Mouse (Mus musculus): ENCODE measurements at regions not wholly inside any gene's neighbourhood (a gene's known extent, or its start where the extent isn't known, plus 50 kb on each side); places are given as distances from the start of the nearest gene placed in this dataset.

DNA sequence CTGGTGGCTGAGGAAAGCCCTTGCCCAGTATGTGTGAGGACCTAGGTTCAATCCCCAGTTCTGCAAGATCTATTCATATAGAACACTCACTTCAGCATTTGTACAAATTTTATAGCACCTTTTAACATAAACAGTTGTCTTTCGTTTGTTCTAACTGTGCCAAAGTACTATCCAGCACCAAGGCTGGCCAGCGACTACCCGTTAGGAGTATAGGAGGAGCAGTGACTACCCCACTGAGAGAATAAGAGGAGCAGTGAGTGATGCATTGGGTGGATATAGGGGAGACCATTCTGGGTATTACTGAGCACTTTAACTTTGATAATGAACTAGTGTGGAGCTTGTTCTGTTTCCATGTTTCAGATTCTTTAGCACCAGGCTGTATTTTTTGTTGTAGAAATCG, 193.8 kb upstream of the Cdh5 start:
- no peak for DNase-seq

DNA sequence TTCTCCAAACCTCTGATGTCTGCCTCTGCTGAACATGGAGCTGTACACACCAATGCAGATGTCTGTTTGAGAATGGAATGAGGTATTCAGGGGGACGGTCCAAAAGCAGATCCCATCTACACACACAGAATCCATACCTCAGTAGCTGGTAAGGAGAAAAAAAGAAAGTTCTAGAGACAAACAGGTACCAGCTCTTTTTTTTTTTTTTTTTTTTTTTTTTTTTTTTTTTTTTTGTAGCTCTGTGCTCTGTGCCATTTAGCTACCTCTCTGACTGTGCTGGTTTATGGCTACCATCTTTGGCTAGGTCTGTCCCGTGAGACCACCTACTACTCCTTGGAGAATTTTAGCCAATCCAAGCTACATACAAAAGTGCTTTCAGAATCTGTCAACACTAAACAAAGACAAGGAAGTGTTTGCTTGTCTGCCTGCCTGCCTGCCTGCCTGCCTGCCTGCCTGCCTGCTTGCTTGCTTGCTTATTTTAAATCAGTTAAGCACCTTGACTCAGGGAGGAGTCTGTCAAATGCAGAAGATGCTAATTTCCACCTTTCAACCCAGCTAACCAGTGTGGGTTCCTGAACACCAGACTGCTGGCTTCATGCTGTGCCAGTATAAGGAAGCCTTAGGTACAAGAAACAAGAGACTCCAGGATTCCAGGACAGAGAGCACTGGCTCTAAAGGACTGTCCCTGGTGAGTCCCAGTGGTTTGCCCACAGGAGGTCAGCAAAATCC, 190.0 kb upstream of the Cdh5 start:
- no peak for DNase-seq

DNA sequence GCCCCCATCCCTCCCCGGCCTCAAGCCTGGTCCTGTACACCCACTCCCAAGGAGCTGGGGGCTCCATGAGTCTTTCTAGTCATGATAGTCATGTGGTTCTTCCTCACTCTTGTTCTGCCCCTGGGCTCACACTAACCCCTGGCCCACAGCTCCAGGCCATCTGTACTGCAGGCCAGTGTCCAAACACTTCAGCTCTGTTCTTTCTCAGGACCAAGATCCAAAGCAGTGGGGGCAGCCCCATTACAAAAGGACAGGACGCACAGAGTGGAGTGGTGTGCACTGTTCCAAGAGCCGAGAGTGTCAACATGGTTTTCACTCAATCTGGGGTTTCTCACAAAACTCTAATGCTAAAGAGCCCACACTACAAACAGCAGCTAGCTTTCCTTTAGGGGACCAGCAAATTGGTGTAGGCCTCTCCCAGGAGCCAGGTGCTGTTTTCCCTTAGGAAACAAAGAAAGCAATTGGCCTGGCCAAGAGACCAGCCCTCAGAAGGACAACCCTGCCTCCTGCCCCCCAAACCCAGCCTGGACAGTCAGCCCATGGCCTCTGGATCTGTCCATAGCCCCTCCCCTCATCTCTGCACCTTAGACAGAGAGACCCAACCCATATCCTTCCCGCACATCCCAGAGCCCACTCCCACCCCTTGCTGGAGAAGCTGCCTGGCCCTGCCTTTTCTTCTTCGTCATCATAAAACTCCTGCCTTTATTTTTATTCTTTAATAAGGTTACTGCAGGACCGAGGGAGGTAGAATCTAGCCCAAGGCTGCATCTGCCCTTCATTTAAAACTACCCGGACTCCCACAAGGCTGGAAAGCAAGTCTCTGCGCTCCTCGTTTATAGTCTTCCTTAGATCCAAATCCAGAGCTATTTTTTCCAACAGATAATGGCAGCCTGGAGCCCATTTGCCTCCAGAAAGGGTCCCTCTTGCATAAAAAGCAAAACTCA, 188.2 kb upstream of the Cdh5 start:
- no peak for DNase-seq

DNA sequence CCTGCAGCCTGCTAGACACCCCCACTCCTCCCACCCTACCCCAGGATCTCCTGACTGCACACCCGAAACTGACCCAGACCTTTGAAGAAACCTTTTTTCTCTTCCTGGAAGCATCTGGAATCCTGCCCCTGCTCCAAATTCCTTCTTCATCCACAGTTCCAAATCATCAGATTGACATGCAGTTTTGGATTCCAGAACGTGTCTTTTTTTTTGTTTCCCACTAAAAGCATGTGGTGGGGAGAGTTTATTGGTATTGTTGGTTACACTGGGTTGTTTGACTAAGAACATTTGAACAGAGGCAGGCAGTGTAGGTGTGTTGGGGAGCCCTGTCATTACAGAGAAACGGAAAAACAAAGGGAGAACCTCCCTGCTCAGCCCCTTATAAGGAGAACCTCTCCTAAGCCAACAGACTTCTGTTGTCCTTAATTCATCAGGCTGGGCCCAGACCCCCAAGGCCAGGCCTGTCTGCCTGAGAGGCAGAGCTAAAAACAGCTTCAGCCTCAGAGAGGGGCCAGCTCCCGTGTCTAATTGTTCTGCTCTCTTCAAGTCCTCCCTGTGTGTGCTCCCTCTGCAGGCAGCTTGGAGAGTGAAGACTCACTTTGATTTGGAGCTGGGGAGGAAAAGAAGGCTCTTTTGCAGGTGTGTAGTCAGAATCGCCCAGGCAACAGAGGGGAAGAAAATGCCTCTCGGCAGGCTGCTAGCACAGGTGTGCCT, 187.3 kb upstream of the Cdh5 start:
- DNase-seq: peak; percentile 58

DNA sequence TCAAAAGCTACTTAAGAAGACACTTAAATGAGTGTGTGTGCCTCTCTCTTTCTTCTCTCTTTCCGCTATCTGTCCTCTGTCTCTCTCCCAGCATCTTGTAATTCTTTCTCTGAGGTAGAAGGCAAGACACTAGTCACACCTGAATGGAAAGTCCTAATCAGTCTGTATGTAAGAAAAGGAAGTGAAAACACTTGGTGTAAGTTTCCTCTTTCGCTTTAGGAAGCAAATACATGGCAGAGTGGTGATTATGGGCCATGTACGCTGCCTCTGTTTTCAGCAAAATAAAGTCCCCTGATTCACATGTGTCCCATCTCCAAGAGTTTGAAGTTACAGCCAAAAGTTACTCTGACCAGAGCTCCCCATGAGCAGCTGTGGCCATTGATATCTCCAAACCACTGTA, 182.1 kb upstream of the Cdh5 start:
- no peak for DNase-seq

DNA sequence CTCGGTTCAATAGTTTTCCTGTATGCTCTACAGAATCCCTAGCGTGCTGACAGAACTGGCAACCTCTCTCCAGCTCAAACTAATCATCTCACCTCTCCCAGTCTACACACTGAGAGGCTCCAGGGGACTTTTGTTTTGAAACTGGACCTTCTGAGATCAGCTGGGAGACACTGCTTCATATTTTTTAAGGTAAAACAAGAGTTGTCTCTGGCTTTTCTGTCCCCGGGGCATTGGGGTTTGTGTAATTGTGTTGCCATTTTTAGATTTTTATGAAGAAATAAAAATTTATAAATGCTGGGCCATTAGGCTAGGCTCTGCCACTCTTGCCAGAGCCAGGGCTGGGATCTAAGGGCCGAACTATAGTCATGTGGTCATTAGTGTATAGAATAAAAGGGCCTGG, 179.8 kb upstream of the Cdh5 start:
- DNase-seq: no peak

DNA sequence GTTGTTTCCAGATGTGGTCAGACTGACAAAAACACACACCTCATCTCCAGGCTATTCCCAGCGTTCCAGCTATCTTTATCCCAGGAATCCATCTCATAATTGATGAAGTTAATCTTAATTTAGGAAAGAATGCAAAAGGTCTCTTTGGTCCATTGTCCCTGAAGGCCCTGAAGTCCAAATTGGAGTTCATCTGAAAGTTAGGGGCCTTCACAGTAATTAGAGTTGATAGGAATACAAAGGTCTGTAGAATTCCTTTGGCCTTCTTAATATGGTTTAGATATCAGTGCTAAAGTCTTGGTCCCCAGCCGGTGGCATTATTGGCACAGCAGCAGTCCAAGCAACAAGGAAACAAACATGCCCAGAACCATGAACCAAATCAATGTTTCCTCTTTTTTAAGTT, 178.7 kb upstream of the Cdh5 start:
- DNase-seq: no peak

DNA sequence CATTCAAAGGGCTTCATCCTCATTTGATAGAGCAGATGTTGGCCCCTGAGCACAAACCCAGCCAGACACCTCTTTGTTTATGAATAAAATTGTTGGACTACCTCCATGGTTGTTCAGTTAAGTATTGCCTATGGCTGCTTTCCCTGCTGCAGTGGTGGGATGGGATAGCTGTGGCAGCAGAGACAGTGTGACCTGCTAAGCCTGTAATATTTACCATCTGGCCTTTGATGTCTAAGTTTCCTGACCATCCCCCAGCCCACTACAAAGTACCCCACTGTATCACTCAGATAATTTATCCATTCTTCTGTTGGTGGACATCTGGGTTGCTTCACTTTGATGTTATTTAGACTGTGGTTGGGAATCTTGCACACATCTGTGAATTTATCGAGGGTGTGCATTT, 168.7 kb upstream of the Cdh5 start:
- DNase-seq: no peak

DNA sequence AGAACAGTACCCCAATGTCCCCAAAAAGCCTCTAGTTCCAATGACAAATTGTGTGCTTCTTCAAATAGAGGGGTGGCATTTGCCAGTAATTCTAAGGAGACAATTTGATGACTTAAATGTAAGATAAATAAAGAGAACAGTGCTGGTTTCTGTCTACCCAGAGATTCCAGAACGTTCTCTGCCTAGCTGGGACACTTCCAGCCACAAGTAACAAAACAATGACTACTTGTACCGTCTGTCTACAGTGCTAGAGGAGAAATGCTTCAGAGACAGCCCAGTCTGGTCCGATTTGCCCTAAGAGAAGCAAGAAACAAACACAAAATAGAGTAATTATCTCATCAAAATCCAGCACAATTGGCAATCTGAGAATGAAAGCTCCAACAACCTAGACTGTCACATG, 164.9 kb upstream of the Cdh5 start:
- no peak for DNase-seq

DNA sequence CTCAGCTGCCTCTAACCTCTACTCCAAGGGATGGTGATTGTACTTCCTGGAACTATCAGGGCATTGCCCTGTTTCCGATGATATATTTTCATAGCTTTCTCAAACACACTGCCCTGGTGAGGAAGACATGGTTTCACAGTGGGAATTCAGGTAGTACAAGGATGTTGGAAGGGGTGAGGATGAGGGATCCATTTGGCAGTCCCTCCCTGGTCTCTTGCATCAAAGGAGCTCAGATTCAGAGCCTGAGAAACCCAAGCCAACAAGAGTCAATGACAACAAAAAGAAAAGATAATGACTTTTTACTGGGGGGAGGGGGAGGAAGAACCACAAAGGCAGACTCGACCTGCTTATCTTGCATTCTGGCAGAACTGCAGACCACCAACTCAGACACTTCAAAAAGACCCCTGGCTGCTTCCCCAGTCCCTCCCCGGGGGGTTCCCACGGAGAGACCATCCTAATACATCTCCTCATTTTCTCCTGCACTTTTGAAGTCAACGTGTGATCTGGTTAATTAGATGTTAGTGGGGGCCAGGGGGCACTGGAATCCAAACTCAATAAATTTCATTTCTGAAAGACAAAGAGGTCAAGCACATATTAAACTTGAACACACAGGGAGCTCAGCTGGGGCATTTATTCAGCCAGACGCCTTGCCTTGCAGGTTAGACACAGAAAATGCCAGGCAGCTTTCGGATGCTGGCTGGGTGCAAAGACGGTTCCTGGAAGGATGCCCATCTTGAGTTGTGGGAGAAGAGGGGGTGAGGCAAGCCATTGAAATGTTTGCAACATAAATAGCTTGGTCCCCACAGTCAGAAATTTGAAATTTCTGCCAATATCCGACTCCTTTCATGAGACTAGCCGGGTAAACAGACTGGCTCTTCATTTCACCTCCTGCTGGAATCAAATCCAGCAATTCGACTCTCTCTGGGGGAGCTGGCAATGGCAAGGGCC, 162.9 kb upstream of the Cdh5 start:
- DNase-seq: no peak

DNA sequence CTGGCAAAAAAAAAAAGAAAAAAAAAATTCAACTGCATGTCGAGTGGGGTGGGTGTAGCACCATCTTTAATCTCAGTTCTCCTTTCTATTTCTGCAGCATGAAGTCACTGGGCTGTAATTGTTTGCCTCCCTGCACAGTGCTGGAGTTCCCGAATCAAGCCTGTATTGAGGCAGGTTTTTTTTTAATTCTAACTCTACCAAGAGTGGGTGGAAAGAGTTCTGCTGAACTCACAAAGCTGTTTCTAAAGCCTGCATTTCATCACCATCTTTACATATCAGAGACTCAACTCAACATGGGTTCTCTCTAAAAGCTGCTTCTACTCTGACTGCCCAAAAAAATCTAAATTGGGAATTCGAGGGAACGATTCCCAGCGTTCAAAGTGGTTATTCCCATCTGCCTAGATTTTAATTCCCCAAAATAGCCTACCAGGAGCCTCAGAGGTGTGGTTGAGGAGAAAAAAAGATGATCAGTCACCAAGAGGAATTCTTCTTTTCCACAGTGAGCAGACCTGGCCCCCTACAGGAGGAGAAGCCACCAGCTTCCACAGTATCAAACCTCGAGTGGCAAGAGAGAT, 160.4 kb upstream of the Cdh5 start:
- DNase-seq: no peak

DNA sequence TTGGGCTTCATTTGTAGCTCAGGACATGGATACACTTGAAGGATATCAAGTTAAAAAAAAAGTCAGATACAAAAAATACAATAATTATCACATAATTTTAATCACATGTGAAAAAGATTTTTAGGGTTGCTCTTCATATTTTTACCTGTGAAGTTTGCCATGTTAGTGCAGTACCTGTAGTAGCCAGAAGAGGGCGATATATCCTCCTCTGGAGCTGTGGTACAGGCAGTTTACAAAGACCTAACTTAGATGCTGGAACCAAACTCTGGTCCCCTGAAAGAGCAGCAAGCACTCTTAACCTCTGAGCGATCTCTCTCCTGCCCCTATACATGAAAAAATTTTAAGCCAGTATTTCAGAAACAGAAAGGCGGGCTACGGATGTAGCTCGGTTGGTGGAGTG, 153.0 kb upstream of the Cdh5 start:
- DNase-seq: no peak

DNA sequence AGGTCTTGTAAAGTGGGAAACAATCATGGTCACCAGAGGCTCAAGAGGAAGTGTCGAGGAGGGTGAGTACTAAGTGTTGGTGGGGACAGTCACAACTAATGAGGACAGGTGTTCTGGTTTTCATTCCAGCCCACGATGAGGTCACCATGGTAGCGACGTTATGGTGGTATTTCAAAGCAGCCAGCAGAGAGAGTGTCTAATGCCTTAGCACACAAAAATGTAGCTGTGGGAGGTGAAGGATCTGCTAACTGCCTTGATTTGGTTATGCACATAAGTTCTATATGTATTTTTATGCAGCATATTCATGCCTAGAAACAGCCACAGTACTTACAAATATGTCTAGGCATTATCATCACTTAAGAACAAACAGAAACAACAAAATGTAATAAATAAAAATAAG, 151.0 kb upstream of the Cdh5 start:
- DNase-seq: no peak

DNA sequence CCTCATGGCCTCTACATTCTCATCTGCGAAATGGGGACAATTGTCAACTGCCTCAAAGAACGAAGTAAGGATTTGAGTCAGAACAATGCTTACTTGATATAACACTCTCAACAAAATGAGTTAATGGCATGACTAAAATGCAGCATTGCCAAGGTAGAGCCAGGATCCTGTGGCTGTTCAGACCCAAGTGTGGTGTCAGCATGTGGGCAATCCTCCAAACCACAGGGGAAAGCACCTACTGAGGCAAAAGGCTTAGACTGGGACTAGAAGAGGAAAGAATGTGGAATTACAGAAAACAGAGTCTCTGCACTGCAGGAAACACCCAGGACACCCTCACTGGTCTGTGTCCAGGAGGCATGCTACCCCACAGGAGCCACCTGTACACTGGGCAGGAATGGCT, 147.8 kb upstream of the Cdh5 start:
- no peak for DNase-seq

DNA sequence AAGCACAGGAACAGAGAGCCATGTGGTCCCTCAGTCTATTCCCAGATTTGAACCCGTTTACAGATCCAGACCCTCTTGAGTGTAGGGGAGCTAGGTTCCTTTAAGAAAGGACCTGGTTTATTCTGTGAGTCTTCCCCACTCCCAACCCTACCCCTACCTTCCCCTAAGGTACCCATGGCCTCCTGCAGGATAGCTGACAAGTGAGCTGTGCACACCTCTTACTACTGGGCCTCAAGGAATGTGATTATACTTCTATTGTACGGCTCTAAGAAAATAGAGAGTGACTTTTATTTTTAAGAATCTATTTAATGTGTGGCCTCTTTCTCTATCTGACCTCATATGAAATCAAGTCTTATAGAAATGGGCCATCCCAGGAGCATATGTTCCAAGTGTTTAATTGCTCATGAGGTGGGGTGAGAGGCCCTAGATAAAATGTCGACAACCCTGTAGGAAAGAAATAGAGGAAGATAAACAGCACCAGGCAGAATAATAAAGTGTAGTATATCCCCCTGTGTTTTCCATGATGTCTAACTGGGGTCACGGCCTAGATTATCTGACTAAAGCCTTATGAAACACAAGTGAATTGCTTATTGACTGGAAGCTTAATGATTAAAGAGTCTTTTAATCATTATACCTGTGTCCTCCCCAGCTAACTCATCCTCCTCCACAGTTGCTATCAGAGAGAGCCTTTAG, 145.7 kb upstream of the Cdh5 start:
- no peak for DNase-seq

DNA sequence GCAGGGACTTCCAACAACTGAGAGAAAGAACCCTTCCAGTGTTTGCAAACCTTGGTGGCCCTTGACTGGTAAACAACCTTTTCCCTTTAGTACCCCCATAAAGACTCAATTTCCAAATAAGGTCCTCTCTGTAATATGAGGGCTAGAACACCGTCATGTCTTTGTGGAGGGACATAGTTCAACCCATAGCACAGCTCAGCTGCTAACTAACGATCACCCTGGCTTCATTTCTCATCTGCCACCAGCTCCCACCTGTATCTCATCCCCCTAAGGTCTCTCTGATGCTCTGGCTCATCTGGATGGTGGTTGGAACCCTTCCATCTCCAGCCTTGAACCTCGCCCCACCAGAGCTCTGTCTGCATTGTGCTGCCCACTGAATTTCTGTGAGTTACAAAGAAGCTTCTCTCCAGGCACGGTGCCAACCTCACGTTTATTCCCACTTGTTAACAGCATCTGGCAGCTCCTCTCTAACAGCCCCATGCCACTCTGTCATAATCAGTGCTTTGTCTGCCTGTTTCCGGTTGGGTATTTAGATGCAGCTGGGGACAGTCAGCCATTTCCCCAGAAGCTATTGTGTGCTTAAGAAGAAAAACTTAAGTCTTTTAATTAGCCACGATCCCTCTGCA, 137.0 kb upstream of the Cdh5 start:
- DNase-seq: peak; percentile 77

DNA sequence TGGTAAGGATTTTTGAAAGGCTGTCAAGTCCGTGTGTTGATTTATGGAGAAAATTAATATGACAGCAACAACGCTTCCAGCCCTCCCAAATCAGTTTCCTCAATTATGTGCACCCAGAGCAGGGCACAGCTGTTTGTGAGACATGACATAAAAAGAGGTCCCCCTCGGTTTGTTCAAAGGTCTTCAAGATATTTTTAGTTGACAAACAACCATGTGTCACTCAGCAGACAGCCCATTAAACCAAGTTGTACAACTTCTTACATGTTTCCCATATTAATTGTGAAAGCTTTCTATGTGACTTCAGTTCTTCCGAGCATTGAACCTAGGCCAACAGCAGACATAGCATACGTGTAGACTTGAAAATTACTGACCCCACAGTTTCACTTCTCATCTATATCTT, 131.5 kb upstream of the Cdh5 start:
- DNase-seq: no peak

DNA sequence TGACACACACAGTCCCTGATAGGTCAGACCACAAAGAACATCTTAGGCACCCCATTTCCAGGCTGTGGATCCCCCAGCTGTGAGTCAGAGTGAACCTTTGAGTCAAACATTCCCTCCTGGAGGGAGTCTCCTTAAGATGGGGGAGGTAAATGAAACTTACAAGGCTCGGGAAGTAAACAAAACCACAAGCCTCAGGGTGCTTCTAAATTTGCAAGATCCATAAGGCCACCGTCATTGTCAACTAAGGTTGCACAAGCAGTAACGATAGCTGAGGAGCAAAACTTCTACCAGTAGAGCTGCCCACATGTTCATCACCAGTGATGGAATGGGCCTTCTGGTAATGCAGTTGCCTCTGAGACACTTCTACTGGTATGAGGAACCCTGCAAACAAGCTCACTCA, 130.9 kb upstream of the Cdh5 start:
- DNase-seq: no peak

DNA sequence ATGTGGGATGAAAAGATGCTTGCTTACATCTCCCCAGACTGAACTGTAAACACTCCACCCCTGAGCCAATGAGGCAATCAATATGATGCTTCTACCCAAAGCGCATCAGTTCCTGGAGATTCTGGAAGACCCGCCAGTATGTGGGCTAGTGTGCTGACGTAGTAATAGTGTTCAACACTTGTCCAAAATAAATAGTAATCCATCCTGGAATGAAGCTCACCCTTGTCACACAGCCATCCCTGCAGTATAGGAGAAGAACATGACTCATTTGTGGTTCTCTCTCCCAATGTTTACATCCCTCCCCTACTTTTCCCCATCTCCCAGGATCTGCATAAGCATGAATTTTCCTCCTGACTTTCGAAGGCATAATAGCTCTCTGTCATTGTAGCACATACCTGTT, 130.5 kb upstream of the Cdh5 start:
- DNase-seq: no peak

DNA sequence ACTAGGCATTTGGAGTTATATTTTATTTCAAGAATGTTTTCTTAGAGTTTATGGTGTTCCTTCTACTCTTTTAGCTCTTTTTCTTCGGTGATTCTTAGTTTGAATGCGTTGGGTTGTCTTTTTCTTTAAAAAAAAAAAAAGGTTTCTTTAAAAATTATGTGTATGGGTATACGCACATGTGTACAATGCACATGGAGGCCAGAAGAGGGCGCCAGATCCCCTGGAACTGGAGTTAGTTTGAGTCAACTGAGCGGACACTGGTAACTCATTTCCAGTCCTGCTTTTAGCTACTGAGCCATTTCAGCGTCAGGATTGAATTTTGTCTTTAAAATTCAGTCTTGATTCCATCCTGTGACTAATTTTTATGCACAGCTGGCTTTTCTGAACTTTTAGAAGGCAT, 124.9 kb upstream of the Cdh5 start:
- no peak for DNase-seq

DNA sequence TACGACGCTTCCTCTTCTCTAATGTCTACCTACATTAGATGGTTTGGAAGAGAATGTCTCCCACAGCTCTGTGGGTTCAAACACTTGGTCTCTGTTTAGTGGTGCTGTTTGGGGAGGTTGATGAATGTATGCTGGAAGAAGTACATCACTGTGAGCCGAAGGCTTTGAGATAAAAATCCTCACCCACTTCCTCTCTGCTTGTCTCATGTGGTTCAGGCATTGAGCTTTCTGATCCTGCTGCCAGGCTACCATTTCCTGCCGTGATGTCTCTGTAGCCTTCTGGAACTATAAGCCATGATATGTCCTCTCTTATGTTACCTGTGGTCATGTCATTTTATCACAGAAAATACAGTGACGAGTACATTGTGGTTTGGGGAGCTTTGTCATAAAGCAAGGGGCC, 122.5 kb upstream of the Cdh5 start:
- DNase-seq: no peak

Measured in kidney, postnatal 10 days (tissue).